Mouse (Mus musculus): ENCODE data around the gene Olfr851. TPM values are rescaled to one million over a fixed set of nuclear protein-coding genes. Genes with fewer than 3 reads are reported as not detected.

Gene Olfr851
- polyA plus RNA-seq (2017; shearing (Covaris generic)): not detected

GRCm38 (mm10) chr9:19492995-19493394 lies at the start of gene Olfr851:
Gene Olfr851, plus strand, starts transcription at chr9:19493295.

GRCm38 (mm10) chr9:19478148-19478547 lies 14.9 kb upstream of the Olfr851 start, which contains the start of gene Olfr850:
Gene Olfr850, minus strand, starts transcription at chr9:19478248.

GRCm38 (mm10) chr9:19540976-19541375 lies 47.9 kb downstream of the Olfr851 start, which contains the start of gene Olfr853:
Gene Olfr853, minus strand, starts transcription at chr9:19541076.

Other genes starting within 250 kb of the Olfr851 start
- gene Olfr843, start 241.3 kb upstream of the Olfr851 start, polyA plus RNA-seq (2017; shearing (Covaris generic)): 0.07 TPM
- gene Olfr844, start 176.9 kb upstream of the Olfr851 start, polyA plus RNA-seq (2017; shearing (Covaris generic)): not detected
- not detected for gene Olfr845, start 156.8 kb upstream of the Olfr851 start, polyA plus RNA-seq (2017; shearing (Covaris generic))
- not detected for gene Olfr846, start 129.3 kb upstream of the Olfr851 start, polyA plus RNA-seq (2017; shearing (Covaris generic))
- gene Olfr847, start 114.6 kb upstream of the Olfr851 start, polyA plus RNA-seq (2017; shearing (Covaris generic)): not detected
- gene Olfr849, start 53.0 kb upstream of the Olfr851 start, polyA plus RNA-seq (2017; shearing (Covaris generic)): not detected
- not detected for gene Olfr850, start 15.0 kb upstream of the Olfr851 start, polyA plus RNA-seq (2017; shearing (Covaris generic))
- not detected for gene Olfr853, start 47.8 kb downstream of the Olfr851 start, polyA plus RNA-seq (2017; shearing (Covaris generic))
- not detected for gene Olfr854, start 74.1 kb downstream of the Olfr851 start, polyA plus RNA-seq (2017; shearing (Covaris generic))
- not detected for gene Olfr855, start 89.3 kb downstream of the Olfr851 start, polyA plus RNA-seq (2017; shearing (Covaris generic))
- 26.6 TPM for gene Zfp317, start 128.8 kb downstream of the Olfr851 start, polyA plus RNA-seq (2017; shearing (Covaris generic))
- not detected for gene Olfr857, start 216.1 kb downstream of the Olfr851 start, polyA plus RNA-seq (2017; shearing (Covaris generic))